Mouse (Mus musculus): ENCODE data around the gene Mms19. TPM values are rescaled to one million over a fixed set of nuclear protein-coding genes. Genes with fewer than 3 reads are reported as not detected.
A peak's percentile ranks its signal among the peaks of the same experiment; 100 is the strongest.

The Mms19 gene
- total RNA-seq (2021): 10 to 100 TPM in 1 of 2 experiments, 1 to 10 TPM in 1; 9.2 to 12.9 TPM
- long read RNA-seq, experiment 1, full-length matches to known transcripts: 3 of 15 reads
- long read RNA-seq, experiment 1, partial matches to known transcripts: 3 of 15 reads
- long read RNA-seq, experiment 1, other reads (novel, unspliced or antisense): 9 of 15 reads
- long read RNA-seq, experiment 2, full-length matches to known transcripts: 3 of 11 reads
- long read RNA-seq, experiment 2, partial matches to known transcripts: 1 of 11 reads
- long read RNA-seq, experiment 2, other reads (novel, unspliced or antisense): 7 of 11 reads

- DNase-seq: peak; percentile 98
Measured at GRCm38 (mm10) chr19:41980819-41981594, at the start of gene Mms19. Gene Mms19, minus strand, starts transcription at chr19:41981157.

DNA sequence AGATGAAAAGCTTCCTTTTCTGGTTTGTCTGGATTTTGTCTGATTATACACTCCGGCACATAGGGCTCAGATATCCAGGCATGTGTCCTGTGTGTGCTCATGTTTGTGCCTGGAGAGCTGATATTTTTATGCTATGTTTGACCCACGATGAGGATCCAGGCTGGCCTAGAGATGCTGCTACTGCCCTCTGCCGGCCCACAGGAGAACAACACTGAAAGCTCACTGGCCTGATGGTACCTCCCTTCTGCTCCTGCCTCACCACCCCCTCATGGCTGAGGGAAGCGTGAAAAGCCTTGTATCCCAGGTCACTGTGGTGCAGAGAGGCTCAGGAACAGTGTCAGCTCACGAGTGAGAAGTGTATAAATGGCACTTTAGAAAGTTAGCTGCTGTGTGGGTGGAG, 45.2 kb upstream of the Mms19 start:
- peak; percentile 84 for DNase-seq

- DNase-seq: no peak
Measured at GRCm38 (mm10) chr19:42022542-42022848, 41.5 kb upstream of the Mms19 start.

GRCm38 (mm10) chr19:42021681-42022541, 41.0 kb upstream of the Mms19 start:
- no peak for DNase-seq

DNA sequence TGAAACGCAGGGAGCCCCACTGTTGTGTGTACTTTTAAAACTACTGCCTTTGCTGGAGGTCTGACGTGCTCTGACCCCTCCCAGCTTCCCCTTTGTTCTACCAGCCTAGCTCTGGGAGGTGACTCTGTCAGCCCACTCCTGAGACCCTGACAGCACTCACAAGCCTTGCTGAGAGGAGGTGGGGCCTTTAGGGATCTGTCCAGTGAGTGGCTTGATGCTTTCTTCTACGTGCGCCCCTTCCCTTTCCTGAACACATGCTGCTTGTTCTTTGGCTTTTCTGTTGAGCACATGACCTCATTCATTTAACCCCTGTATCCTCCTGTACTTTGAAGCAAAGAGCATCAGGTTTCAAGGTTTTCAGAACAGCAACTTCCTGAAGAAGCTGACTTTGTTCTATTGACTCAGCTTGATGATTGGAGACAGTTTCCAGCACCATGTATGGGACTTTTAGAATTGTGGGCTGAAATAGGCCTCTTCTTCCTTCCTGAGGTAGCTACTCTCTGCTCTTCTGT, 38.1 kb upstream of the Mms19 start:
- no peak for DNase-seq

DNA sequence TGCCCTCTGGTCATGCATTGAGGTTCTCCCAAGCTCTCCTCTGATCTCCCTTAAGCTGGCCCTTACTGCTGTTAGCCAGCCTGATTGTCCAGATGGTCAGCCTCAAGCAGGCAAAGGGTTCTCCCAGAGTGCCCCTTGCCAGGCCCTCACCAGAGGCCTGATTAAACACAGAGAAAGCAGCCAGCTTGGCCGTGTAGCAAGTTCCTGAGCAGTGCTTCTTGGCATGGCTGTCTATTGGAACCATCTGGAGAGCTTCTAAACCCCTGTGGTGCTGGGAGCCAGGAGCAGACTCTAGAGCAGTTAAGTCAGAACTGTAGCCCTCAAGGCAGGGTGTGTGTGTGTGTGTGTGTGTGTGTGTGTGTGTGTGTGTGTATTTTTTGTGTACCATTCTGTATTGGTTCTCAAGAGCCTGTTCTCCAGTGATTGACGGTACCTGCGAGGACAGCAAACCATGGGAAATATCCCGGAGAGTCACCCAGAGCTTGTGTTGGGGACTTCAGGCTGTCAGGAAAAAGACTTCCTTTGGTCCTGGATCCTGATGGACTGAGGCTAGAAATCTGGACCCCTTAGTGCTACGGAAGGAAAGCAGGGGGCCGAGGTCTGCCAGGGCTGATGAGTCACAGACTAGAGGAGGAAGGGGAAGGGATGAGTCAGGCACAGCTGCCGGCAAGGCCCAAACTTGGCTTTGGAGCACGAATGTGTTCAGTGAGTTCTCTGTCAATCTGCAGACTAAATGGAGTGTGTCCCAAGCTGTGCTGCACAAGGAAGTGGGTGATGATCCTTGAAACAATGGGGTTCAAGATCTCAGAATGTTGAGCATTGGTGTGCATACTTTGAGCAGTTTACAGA, 36.7 kb upstream of the Mms19 start:
- peak; percentile 60 for DNase-seq

DNA sequence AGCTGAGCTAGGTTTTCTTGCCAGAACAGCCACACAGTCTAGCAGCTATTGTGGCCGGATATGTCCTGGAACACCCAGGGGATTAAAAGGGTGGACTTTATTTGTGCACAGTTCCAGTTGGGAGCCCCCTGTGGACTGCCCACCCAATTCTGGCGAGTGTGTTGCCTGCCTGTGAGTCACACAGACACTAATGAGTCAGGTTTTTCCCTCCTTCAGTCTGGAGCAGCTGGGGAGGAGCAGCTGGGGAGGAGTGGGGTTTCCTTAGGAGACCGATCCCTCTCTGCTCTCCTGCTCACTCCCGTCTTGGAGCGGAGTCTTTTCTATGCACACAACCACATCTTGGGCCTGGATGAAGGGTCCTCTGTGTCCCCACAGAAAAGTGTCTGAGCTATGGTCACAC, 35.9 kb upstream of the Mms19 start:
- no peak for DNase-seq

DNA sequence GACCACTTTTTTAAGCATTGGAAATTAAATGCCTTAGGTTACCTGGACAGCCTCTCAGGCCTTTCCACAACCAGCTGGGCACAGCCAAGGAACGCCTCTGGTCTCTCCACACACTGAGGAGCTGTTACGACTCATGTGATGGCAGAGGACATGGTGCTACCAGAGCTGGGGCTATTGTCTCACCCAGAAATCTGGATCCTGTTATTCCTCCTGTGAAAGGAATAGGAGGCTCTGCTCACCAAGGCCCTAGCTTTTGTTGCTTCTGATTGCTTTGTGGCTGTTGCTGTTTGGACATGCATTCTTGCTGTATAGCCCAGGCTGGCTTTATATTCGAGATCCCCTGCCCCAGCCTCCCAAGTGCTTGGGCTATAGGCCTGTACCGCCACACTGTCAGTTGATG, 35.3 kb upstream of the Mms19 start:
- DNase-seq: no peak

GRCm38 (mm10) chr19:42015001-42015400, 34.0 kb upstream of the Mms19 start:
- DNase-seq: no peak

- peak; percentile 35 for DNase-seq
Measured at GRCm38 (mm10) chr19:42014231-42014825, 33.4 kb upstream of the Mms19 start.

GRCm38 (mm10) chr19:42011123-42011522, 30.2 kb upstream of the Mms19 start:
- no peak for DNase-seq

- DNase-seq: no peak
Measured at GRCm38 (mm10) chr19:42010436-42010835, 29.5 kb upstream of the Mms19 start.

DNA sequence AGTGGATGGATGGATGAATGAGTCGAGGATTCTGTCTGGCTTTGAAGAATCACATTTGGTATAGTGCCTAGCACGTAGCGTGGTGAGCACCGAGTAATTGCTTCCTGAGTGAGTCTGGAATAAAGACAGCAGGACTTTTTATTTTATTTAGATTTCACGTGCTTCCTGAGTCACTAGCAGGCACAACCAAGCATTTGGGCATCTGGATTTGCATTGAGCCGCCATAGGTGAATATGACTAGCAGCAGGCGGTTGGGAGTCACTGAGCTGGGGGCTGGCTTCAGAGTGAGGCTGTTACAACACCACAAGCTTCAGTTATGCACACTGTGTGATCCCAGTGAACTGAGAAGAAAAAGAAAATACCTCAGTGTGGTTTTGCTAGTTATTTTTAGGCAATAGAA, 28.1 kb upstream of the Mms19 start:
- DNase-seq: no peak

GRCm38 (mm10) chr19:42008586-42008985, 27.6 kb upstream of the Mms19 start:
- no peak for DNase-seq

DNA sequence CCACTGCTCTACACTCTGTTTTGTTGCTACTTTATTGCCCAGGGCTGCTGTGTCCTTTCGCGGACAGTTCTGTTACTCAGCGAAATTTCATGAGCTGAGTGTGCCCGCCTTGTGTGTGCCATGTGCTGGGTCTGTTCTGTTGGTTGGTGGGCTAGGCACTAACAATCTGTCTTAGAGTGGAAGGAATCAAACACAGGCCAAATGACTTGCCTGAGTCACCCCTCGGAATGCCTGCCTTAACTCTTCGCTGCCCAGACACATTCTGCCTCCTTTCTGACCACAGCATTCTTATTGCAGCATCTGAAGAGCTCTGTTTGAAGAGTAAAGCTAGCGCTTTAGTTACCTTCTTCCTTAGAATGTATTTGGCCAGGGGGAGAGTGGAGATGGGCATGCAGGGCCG, 25.6 kb upstream of the Mms19 start:
- DNase-seq: no peak

DNA sequence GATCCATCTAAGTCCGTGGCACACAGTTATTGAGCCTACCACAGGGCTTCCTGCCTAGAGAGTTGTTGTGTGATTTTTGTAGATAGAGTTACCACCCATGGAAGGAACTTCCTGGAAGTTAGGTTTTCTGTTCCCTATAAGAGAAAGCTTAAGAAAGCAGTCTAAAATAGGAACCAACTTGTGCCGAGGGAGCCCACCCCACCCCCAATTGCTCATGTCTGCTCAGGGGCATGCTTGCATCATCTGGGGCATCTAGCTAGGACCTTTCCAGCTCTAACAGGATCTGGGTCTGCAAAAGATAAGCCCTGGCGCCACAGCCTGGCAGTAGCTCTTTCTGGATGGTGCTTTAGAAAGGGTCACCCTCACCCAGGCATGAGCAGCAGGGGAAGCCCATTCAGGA, 24.7 kb upstream of the Mms19 start:
- no peak for DNase-seq

DNA sequence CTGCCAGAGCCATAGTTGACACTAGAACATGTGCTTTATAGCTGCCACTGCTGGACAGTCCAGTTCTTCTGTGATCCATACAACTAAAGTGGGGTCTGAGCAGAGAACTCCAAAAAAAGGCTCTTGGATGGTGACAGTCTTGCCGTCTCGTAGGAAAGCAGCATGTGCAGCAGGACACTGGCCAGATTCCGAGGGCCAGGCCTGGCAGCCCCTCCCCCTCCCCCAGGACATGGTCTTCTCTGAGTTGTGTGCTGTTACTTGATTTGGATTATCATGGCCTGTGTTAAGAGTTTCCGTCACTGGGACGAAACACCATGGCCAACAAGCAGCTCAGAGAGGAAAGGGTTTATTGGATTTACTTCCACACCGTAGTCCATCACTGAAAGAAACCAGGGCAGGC, 23.3 kb upstream of the Mms19 start:
- DNase-seq: no peak

DNA sequence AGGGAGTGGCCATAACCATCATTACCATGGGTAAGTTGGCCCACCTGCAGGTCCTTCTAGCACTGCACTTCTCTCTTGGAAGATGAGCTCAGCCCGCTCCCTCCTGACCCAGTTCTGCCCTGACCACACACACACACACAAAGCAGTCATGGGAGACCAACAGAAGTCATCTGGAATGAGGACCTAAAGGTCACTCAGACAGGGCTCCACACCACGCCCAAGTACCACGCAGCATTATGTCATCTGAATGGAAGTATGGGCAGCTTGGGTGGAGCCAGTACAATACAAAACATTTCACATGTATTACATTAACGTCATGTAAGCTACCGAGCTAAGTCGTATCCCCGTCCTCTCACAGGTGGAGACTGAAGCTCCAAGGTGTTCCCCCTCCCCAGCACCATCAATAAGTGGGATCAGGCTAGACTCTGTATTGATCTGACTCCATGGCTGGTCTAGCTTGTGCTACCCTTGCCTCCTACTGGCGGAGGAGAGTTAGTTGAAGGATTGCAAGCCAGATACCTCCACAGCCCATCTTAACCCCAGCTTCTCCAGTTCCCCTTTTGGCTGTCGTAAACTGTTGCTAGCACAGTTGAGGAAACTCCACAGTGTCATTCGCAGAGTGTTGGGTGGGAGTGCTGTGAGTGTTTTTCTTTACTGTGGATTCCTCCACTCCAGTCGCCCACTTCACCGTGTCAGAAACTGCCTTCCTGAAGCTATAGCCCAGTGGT, 20.5 kb upstream of the Mms19 start:
- no peak for DNase-seq

- DNase-seq: no peak
Measured at GRCm38 (mm10) chr19:42000446-42000958, 19.5 kb upstream of the Mms19 start.

GRCm38 (mm10) chr19:41999688-42000283, 18.8 kb upstream of the Mms19 start:
- no peak for DNase-seq
